Mouse (Mus musculus): Measurements from ENCODE around the gene Fam241a. TPM values are rescaled to one million over a fixed set of nuclear protein-coding genes. Genes with fewer than 3 reads are reported as not detected.

Fam241a gene
- 6.8 and 9.0 TPM in 2 replicates for polyA plus RNA-seq (2015; fragmentation: Nextera tagmentation; extraction: Ambion mirVana)

DNA sequence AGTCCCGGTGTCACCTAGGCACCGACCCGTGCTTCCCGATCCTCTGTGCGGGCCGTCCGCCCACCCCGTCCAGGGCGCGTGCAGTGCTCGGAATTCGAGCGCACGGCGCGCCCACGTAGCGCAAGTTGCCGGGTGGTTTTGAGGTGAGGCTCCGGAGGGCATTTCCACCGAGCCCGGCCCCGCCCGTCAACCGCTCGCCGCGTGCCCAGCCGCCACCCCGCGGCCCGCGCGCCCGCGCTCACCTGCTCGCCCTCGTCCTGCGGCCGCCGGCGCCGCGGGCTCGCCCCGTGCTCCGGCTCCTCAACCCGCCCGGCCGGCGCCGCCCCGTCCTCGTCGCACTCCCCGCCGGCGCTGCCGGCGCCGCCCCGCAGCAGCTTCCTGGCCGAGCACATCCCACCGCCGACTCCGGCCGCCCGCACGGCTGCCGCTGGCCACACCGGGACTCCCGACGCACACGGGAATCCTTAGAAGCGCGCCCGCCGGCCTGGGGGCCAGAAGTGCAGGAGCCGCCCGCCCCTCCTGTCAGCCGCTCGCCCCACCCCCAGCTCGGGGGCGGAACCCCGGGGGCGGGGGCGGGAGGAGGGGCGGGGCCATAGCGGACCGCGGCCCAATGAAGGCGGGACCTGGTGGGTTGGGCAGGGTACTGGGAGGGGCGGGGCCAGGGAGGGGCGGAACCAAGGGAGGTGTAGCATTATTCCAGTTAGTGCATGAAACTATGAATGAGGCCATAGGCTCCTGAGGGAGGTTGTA, at the start of gene Fam241a:
TSS of gene Fam241a (minus strand) at position 533 of the 750 bp plus-strand sequence.

DNA sequence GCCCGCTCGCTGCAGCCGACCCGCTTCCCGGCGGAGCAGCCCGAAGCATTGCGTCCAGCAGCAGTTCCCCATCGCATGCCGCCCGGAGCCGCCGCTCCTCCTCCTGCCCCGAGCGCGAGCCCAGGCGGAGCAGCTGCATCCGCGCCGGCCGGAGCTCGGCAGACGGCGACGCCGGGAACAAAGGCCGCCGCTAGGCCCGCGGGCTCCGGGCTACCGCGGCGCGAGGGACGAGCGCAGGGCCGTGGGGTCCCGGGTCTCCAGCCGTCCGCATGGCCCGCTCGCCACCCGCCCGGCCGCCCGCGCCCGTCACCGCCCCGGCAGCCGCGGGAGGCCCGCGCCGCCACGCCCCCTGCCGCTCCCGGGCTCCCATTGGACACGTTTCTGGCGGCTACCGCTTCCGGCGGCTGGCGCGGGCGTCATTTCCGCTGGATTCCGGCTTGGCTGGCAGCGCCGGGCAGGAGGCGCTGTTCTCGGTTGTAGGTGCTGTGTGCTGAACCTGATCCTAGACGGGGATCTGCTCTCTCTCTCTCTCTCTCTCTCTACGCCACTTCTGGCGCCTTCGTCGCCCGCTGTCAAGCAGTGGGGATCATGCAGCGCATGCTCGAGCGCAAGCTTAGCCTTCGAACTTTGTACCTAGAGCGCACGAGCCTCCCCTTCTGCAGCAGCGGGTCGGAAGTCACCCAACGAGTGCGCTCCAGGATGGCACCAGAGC, 58.8 kb downstream of the Fam241a start, which contains the start of gene Ap1ar:
TSS of gene Ap1ar (minus strand) at position 370 of the 712 bp plus-strand sequence.

Other genes with a start within 250 kb of the Fam241a start
- gene Alpk1, start 115.8 kb downstream of the Fam241a start, polyA plus RNA-seq (2015; fragmentation: Nextera tagmentation; extraction: Ambion mirVana), result 0.85 and 1.6 TPM in 2 replicates
- gene Tifa, start 106.5 kb downstream of the Fam241a start, polyA plus RNA-seq (2015; fragmentation: Nextera tagmentation; extraction: Ambion mirVana), result 8.3 and 10.4 TPM in 2 replicates
- gene Ap1ar, start 58.8 kb downstream of the Fam241a start, polyA plus RNA-seq (2015; fragmentation: Nextera tagmentation; extraction: Ambion mirVana), result 26.1 and 27.7 TPM in 2 replicates

All from adrenal gland, postnatal 0 days (tissue).